Mouse (Mus musculus): Measurements from ENCODE around the gene Serinc4. TPM values are rescaled to one million over a fixed set of nuclear protein-coding genes. Genes with fewer than 3 reads are reported as not detected.
A peak's percentile ranks its signal among the peaks of the same experiment; 100 is the strongest.

Gene Serinc4
- polyA plus RNA-seq, 1 experiment, result 3.1 TPM

- Histone ChIP-seq H3K27ac (ENCODE audit: control insufficient read depth, insufficient read depth, low read depth, low read length) (peak overlapping the region; percentile 97), H3K4me3 (ENCODE audit: control insufficient read depth, low read depth, low read length) (peak overlapping the region; percentile 97), H3K4me1 (ENCODE audit: control insufficient read depth, insufficient read depth, low read length) (peaks cover 4% of the 10 kb centered on the region), H3K36me3 (ENCODE audit: control insufficient read depth, insufficient read depth, low read length) (peaks cover 6% of the 10 kb centered on the region), H3K27me3 (ENCODE audit: control insufficient read depth, insufficient read depth, low read length) (no peaks in the 10 kb centered on the region)
- TF ChIP-seq CTCF (IDR thresholded peaks at IDR 0.05; ENCODE audit: control insufficient read depth, insufficient read depth, insufficient replicate concordance, low read depth, low read length) (no peak), POLR2A (IDR thresholded peaks at IDR 0.05; ENCODE audit: control insufficient read depth, low read depth, low read length) (no peak)
These were observed 42.4 kb downstream of the Serinc4 start for GRCm38 (mm10) chr2:121414139-121414685.

- peaks cover 6% of the 10 kb centered on the region for H3K36me3 ChIP-seq (ENCODE audit: control insufficient read depth, insufficient read depth, low read length)
- no peaks in the 10 kb centered on the region for H3K27me3 ChIP-seq (ENCODE audit: control insufficient read depth, insufficient read depth, low read length)
- H3K4me1 ChIP-seq (ENCODE audit: control insufficient read depth, insufficient read depth, low read length), result peaks cover 4% of the 10 kb centered on the region
- peak; percentile 94 for TF ChIP-seq POLR2A (IDR thresholded peaks at IDR 0.05; ENCODE audit: control insufficient read depth, low read depth, low read length)
- TF ChIP-seq CTCF (IDR thresholded peaks at IDR 0.05; ENCODE audit: control insufficient read depth, insufficient read depth, insufficient replicate concordance, low read depth, low read length), result no peak
- peak within 1 kb of the TSS; percentile 97 for H3K4me3 ChIP-seq (ENCODE audit: control insufficient read depth, low read depth, low read length)
- peak within 1 kb of the TSS; percentile 97 for H3K27ac ChIP-seq (ENCODE audit: control insufficient read depth, insufficient read depth, low read depth, low read length)
These were observed 43.1 kb downstream of the Serinc4 start, which contains the start of the genes Pdia3 and Catsper2 for GRCm38 (mm10) chr2:121413387-121414042. Gene Pdia3 (plus strand): TSS chr2:121413775. Gene Catsper2 (minus strand): TSS chr2:121413792.

GRCm38 (mm10) chr2:121412843-121413386, 43.7 kb downstream of the Serinc4 start:
- TF ChIP-seq CTCF (IDR thresholded peaks at IDR 0.05; ENCODE audit: control insufficient read depth, insufficient read depth, insufficient replicate concordance, low read depth, low read length) (no peak), POLR2A (IDR thresholded peaks at IDR 0.05; ENCODE audit: control insufficient read depth, low read depth, low read length) (no peak)
- Histone ChIP-seq H3K4me3 (ENCODE audit: control insufficient read depth, low read depth, low read length) (peak overlapping the region; percentile 97), H3K27me3 (ENCODE audit: control insufficient read depth, insufficient read depth, low read length) (no peaks in the 10 kb centered on the region), H3K36me3 (ENCODE audit: control insufficient read depth, insufficient read depth, low read length) (peaks cover 6% of the 10 kb centered on the region), H3K4me1 (ENCODE audit: control insufficient read depth, insufficient read depth, low read length) (peaks cover 4% of the 10 kb centered on the region), H3K27ac (ENCODE audit: control insufficient read depth, insufficient read depth, low read depth, low read length) (peak overlapping the region; percentile 92)

GRCm38 (mm10) chr2:121408160-121408559, 48.4 kb downstream of the Serinc4 start:
- no peaks in the 10 kb centered on the region for H3K27me3 ChIP-seq (ENCODE audit: control insufficient read depth, insufficient read depth, low read length)
- H3K4me3 ChIP-seq (ENCODE audit: control insufficient read depth, low read depth, low read length), result no peak overlapping the region
- H3K4me1 ChIP-seq (ENCODE audit: control insufficient read depth, insufficient read depth, low read length), result peaks cover 2% of the 10 kb centered on the region
- H3K36me3 ChIP-seq (ENCODE audit: control insufficient read depth, insufficient read depth, low read length), result peaks cover 6% of the 10 kb centered on the region
- TF ChIP-seq CTCF (IDR thresholded peaks at IDR 0.05; ENCODE audit: control insufficient read depth, insufficient read depth, insufficient replicate concordance, low read depth, low read length) (no peak), POLR2A (IDR thresholded peaks at IDR 0.05; ENCODE audit: control insufficient read depth, low read depth, low read length) (no peak)
- no peak overlapping the region for H3K27ac ChIP-seq (ENCODE audit: control insufficient read depth, insufficient read depth, low read depth, low read length)

GRCm38 (mm10) chr2:121403296-121403695, 53.3 kb downstream of the Serinc4 start:
- Histone ChIP-seq H3K36me3 (ENCODE audit: control insufficient read depth, insufficient read depth, low read length) (no peaks in the 10 kb centered on the region), H3K27ac (ENCODE audit: control insufficient read depth, insufficient read depth, low read depth, low read length) (no peak overlapping the region), H3K4me1 (ENCODE audit: control insufficient read depth, insufficient read depth, low read length) (no peaks in the 10 kb centered on the region), H3K27me3 (ENCODE audit: control insufficient read depth, insufficient read depth, low read length) (no peaks in the 10 kb centered on the region), H3K4me3 (ENCODE audit: control insufficient read depth, low read depth, low read length) (no peak overlapping the region)
- no peak for TF ChIP-seq CTCF (IDR thresholded peaks at IDR 0.05; ENCODE audit: control insufficient read depth, insufficient read depth, insufficient replicate concordance, low read depth, low read length)
- no peak for TF ChIP-seq POLR2A (IDR thresholded peaks at IDR 0.05; ENCODE audit: control insufficient read depth, low read depth, low read length)

- H3K27me3 ChIP-seq (ENCODE audit: control insufficient read depth, insufficient read depth, low read length), result no peaks in the 10 kb centered on the region
- H3K27ac ChIP-seq (ENCODE audit: control insufficient read depth, insufficient read depth, low read depth, low read length), result no peak overlapping the region
- no peaks in the 10 kb centered on the region for H3K4me1 ChIP-seq (ENCODE audit: control insufficient read depth, insufficient read depth, low read length)
- no peak overlapping the region for H3K4me3 ChIP-seq (ENCODE audit: control insufficient read depth, low read depth, low read length)
- H3K36me3 ChIP-seq (ENCODE audit: control insufficient read depth, insufficient read depth, low read length), result no peaks in the 10 kb centered on the region; the same call in 1 of the 2 replicates
- no peak for TF ChIP-seq POLR2A (IDR thresholded peaks at IDR 0.05; ENCODE audit: control insufficient read depth, low read depth, low read length)
These were observed 60.0 kb downstream of the Serinc4 start for GRCm38 (mm10) chr2:121396624-121397023.

Other genes starting within 250 kb of the Serinc4 start
- gene Trp53bp1, start 185.4 kb downstream of the Serinc4 start, polyA plus RNA-seq (2012; rRNA removed), result 57.6 and 58.2 TPM in 2 replicates
- 1.2 and 1.6 TPM in 2 replicates for gene Map1a, start 167.2 kb downstream of the Serinc4 start, polyA plus RNA-seq (2012; rRNA removed)
- 29.7 and 33.1 TPM in 2 replicates for gene Ppip5k1, start 101.4 kb downstream of the Serinc4 start, polyA plus RNA-seq (2012; rRNA removed)
- 0.31 and 1.1 TPM in 2 replicates for gene Ckmt1, start 99.1 kb downstream of the Serinc4 start, polyA plus RNA-seq (2012; rRNA removed)
- 0.11 and 0.12 TPM in 2 replicates for gene Strc, start 69.6 kb downstream of the Serinc4 start, polyA plus RNA-seq (2012; rRNA removed)
- 223 and 230 TPM in 2 replicates for gene Pdia3, start 43.0 kb downstream of the Serinc4 start, polyA plus RNA-seq (2012; rRNA removed)
- gene Catsper2, start 43.0 kb downstream of the Serinc4 start, polyA plus RNA-seq (2012; rRNA removed), result 111 and 151 TPM in 2 replicates
- 4.9 and 5.8 TPM in 2 replicates for gene Ell3, start 12.5 kb downstream of the Serinc4 start, polyA plus RNA-seq (2012; rRNA removed)
- 192 and 208 TPM in 2 replicates for gene Serf2, start 7.6 kb downstream of the Serinc4 start, polyA plus RNA-seq (2012; rRNA removed)
- gene Hypk, start 3.5 kb downstream of the Serinc4 start, polyA plus RNA-seq (2012; rRNA removed), result 6.6 and 12.2 TPM in 2 replicates
- 4.0 and 4.5 TPM in 2 replicates for gene Mfap1b, start 17.3 kb upstream of the Serinc4 start, polyA plus RNA-seq (2012; rRNA removed)
- 3.3 and 4.1 TPM in 2 replicates for gene Mfap1a, start 49.9 kb upstream of the Serinc4 start, polyA plus RNA-seq (2012; rRNA removed)
- gene Wdr76, start 49.9 kb upstream of the Serinc4 start, polyA plus RNA-seq (2012; rRNA removed), result 1.7 TPM in 2 replicates

Measured in testis, adult 2 months (tissue).